ENCODE assay signal across 20 mouse cellular contexts in the genomic region with DNA sequence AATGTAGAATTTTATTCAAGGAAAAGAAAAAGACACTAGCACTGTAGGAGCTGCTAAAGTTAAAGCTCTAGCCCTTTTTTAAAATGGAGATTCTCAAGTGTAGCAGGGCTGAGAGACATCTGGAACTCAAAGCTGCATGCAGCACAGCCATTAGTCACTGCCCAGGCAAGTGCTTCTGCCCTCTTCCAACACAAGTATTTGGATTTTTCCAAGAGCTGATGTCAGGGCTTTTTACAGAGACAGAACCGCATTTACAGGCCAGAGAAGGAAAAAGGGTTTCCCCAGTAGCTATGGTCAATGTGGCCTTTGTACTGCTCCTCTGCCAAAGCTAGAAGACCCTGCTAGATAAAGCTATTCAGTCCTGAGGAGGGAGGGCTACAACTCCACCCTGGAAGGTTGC. TPM values are rescaled to one million over a fixed set of nuclear protein-coding genes. Genes with fewer than 3 reads are reported as not detected.
DNase-seq lines count a peak whose midpoint lies in the region; ATAC-seq and TF ChIP-seq lines count a peak whose summit lies in the region.
"Had no signal": no experiment of that assay in that cellular context is flagged by ENCODE, and none has a peak within 500 bp of the region (broad histone marks: within the 10 kb centered on the region; RNA-seq: fewer than 3 reads in every experiment).

No protein-coding gene starts in this region.

- WGBS in embryonic facial prominence, embryonic 15.5 days, result 35% methylated on average over 1 of the region's 1 CpGs
- 47% methylated on average over 1 of the region's 1 CpGs for WGBS in embryonic facial prominence, embryonic 10.5 days
- WGBS in hindbrain, embryonic 15.5 days, result 52% methylated on average over 1 of the region's 1 CpGs
- 80% methylated on average over 1 of the region's 1 CpGs for WGBS in hindbrain, embryonic 13.5 days
- 48% methylated on average over 1 of the region's 1 CpGs for WGBS in lung, postnatal 0 days

- TF ChIP-seq POLR2A in embryonic fibroblast, embryonic 13.5 days (IDR thresholded peaks at IDR 0.05; ENCODE audit: low read depth, low read length), result no peak

- peak overlapping the region; percentile 48; the same call in 1 of the 2 replicates for H3K27ac ChIP-seq in embryonic facial prominence, embryonic 15.5 days (replicated peaks)
- no peak overlapping the region for H3K27ac ChIP-seq in embryonic facial prominence, embryonic 10.5 days (replicated peaks)
- H3K27ac ChIP-seq in hindbrain, embryonic 15.5 days (replicated peaks), result 0 out of 2 replicates have a peak overlapping the region, but pooled peaks have one; percentile 31
- H3K27ac ChIP-seq in hindbrain, embryonic 13.5 days, result no peak overlapping the region; the same call in 1 of the 2 replicates
- no peak overlapping the region for H3K27ac ChIP-seq in lung, postnatal 0 days (ENCODE audit: low read length)
- peak overlapping the region; percentile 87 for H3K27ac ChIP-seq in embryonic fibroblast, embryonic 13.5 days (ENCODE audit: insufficient read depth, low read length)
- H3K27ac ChIP-seq: embryonic facial prominence, embryonic 13.5 days had no signal

- H3K36me3 ChIP-seq in embryonic facial prominence, embryonic 15.5 days, result no peaks in the 10 kb centered on the region
- no peaks in the 10 kb centered on the region for H3K36me3 ChIP-seq in embryonic facial prominence, embryonic 10.5 days (replicated peaks)
- H3K36me3 ChIP-seq in hindbrain, embryonic 15.5 days, result no peaks in the 10 kb centered on the region
- no peaks in the 10 kb centered on the region for H3K36me3 ChIP-seq in hindbrain, embryonic 13.5 days
- no peaks in the 10 kb centered on the region for H3K36me3 ChIP-seq in lung, postnatal 0 days (ENCODE audit: insufficient read depth, low read length)
- H3K36me3 ChIP-seq: embryonic facial prominence, embryonic 13.5 days had no signal

- H3K9ac ChIP-seq in embryonic facial prominence, embryonic 15.5 days, result no peak overlapping the region
- no peak overlapping the region for H3K9ac ChIP-seq in hindbrain, embryonic 15.5 days
- no peak overlapping the region for H3K9ac ChIP-seq in hindbrain, embryonic 13.5 days
- no peak overlapping the region for H3K9ac ChIP-seq in lung, postnatal 0 days (replicated peaks; ENCODE audit: low read depth)
- H3K9ac ChIP-seq: embryonic facial prominence, embryonic 13.5 days; forebrain, embryonic 13.5 days; lung, embryonic 14.5 days had no signal

- no peak overlapping the region for H3K4me2 ChIP-seq in embryonic facial prominence, embryonic 15.5 days (replicated peaks)
- no peak overlapping the region for H3K4me2 ChIP-seq in hindbrain, embryonic 15.5 days
- no peak overlapping the region for H3K4me2 ChIP-seq in hindbrain, embryonic 13.5 days
- H3K4me2 ChIP-seq in lung, postnatal 0 days (replicated peaks; ENCODE audit: low read depth, low read length), result no peak overlapping the region
- H3K4me2 ChIP-seq: embryonic facial prominence, embryonic 13.5 days; forebrain, embryonic 13.5 days; liver, embryonic 11.5 days; lung, embryonic 14.5 days had no signal

- no peak overlapping the region for H3K4me3 ChIP-seq in embryonic facial prominence, embryonic 15.5 days (replicated peaks)
- no peak overlapping the region for H3K4me3 ChIP-seq in embryonic facial prominence, embryonic 10.5 days
- H3K4me3 ChIP-seq in hindbrain, embryonic 15.5 days, result no peak overlapping the region
- no peak overlapping the region for H3K4me3 ChIP-seq in hindbrain, embryonic 13.5 days
- H3K4me3 ChIP-seq in lung, postnatal 0 days (ENCODE audit: low read depth, low read length), result no peak overlapping the region
- H3K4me3 ChIP-seq in embryonic fibroblast, embryonic 13.5 days (ENCODE audit: insufficient read depth, low read length), result no peak overlapping the region
- H3K4me3 ChIP-seq: embryonic facial prominence, embryonic 13.5 days; forebrain, embryonic 13.5 days had no signal

- no peak for TF ChIP-seq CTCF in lung, postnatal 0 days (IDR thresholded peaks at IDR 0.05)
- TF ChIP-seq CTCF in embryonic fibroblast, embryonic 13.5 days (IDR thresholded peaks at IDR 0.05; ENCODE audit: borderline replicate concordance, insufficient read depth, low read length), result no peak

- no peak for ATAC-seq in embryonic facial prominence, embryonic 15.5 days (ENCODE audit: insufficient number of reproducible peaks, low FRiP score, low TSS enrichment, low read depth)
- ATAC-seq in hindbrain, embryonic 15.5 days (ENCODE audit: low FRiP score, low read depth), result no peak
- ATAC-seq in hindbrain, embryonic 13.5 days (ENCODE audit: low FRiP score), result no peak
- 0 out of 2 replicates have a peak, but pooled peaks have one; percentile 32 for ATAC-seq in lung, postnatal 0 days
- ATAC-seq: forebrain, embryonic 13.5 days had no signal

- H3K9me3 ChIP-seq in embryonic facial prominence, embryonic 15.5 days (replicated peaks), result no peaks in the 10 kb centered on the region
- H3K9me3 ChIP-seq in embryonic facial prominence, embryonic 10.5 days, result no peaks in the 10 kb centered on the region
- no peaks in the 10 kb centered on the region for H3K9me3 ChIP-seq in hindbrain, embryonic 15.5 days
- no peaks in the 10 kb centered on the region for H3K9me3 ChIP-seq in hindbrain, embryonic 13.5 days
- H3K9me3 ChIP-seq in lung, postnatal 0 days (ENCODE audit: low read length), result no peaks in the 10 kb centered on the region
- H3K9me3 ChIP-seq: embryonic facial prominence, embryonic 13.5 days; forebrain, embryonic 13.5 days had no signal

- peaks cover 17% of the 10 kb centered on the region for H3K4me1 ChIP-seq in embryonic facial prominence, embryonic 15.5 days
- peaks cover 5% of the 10 kb centered on the region; the same call in 1 of the 2 replicates for H3K4me1 ChIP-seq in embryonic facial prominence, embryonic 10.5 days
- peaks cover 17% of the 10 kb centered on the region; the same call in 1 of the 2 replicates for H3K4me1 ChIP-seq in hindbrain, embryonic 15.5 days (replicated peaks)
- H3K4me1 ChIP-seq in hindbrain, embryonic 13.5 days (replicated peaks), result peaks cover 10% of the 10 kb centered on the region
- H3K4me1 ChIP-seq in lung, postnatal 0 days (ENCODE audit: insufficient read depth, low read depth, low read length), result 0 out of 2 replicates have a peak, but pooled peaks cover 2% of the 10 kb centered on the region
- peaks cover 2% of the 10 kb centered on the region; the same call in 1 of the 2 replicates for H3K4me1 ChIP-seq in embryonic fibroblast, embryonic 13.5 days (ENCODE audit: control insufficient read depth, insufficient read depth, low read length)

- no peak for DNase-seq in embryonic facial prominence, embryonic 10.5 days (ENCODE audit: low spot score)
- no peak for DNase-seq in lung, postnatal 0 days (ENCODE audit: low spot score)
- no peak for DNase-seq in lung, postnatal 36 days
- no peak for DNase-seq in adrenal gland, postnatal 4 days (ENCODE audit: low spot score in 2 of 2)
- DNase-seq: cerebellum, adult 11 months; kidney, adult 9 months; kidney, postnatal 4 days; lung, embryonic 14.5 days; retina, postnatal 1 day; spleen, adult 18-20 months; thymus, postnatal 4 days had no signal

- no peak for TF ChIP-seq EP300 in lung, postnatal 0 days (IDR thresholded peaks at IDR 0.05)

- no peaks in the 10 kb centered on the region for H3K27me3 ChIP-seq in embryonic facial prominence, embryonic 15.5 days
- no peaks in the 10 kb centered on the region for H3K27me3 ChIP-seq in embryonic facial prominence, embryonic 10.5 days (replicated peaks; ENCODE audit: low read depth, poor library complexity, severe bottlenecking)
- H3K27me3 ChIP-seq in hindbrain, embryonic 15.5 days, result no peaks in the 10 kb centered on the region
- no peaks in the 10 kb centered on the region for H3K27me3 ChIP-seq in hindbrain, embryonic 13.5 days
- no peaks in the 10 kb centered on the region for H3K27me3 ChIP-seq in lung, postnatal 0 days (replicated peaks; ENCODE audit: insufficient read depth, low read length)
- H3K27me3 ChIP-seq: embryonic facial prominence, embryonic 13.5 days; forebrain, embryonic 13.5 days had no signal

RNA-seq across cellular contexts. Expression of a gene that starts 45.5 kb away (rescaled TPM):
- 12.2 and 14.3 TPM in 2 replicates for polyA plus RNA-seq in embryonic facial prominence, embryonic 15.5 days (2015; fragmentation: Nextera tagmentation; extraction: Ambion mirVana)
- polyA plus RNA-seq in embryonic facial prominence, embryonic 10.5 days (2016; fragmentation: Nextera tagmentation; extraction: Ambion mirVana), result 9.1 and 9.3 TPM in 2 replicates
- 18.5 and 20.3 TPM in 2 replicates for polyA plus RNA-seq in hindbrain, embryonic 15.5 days (2015; fragmentation: Nextera tagmentation; extraction: Ambion mirVana)
- polyA plus RNA-seq in hindbrain, embryonic 13.5 days (2015; fragmentation: Nextera tagmentation; extraction: Ambion mirVana), result 19.8 and 23.6 TPM in 2 replicates
- 13.9 and 17.2 TPM in 2 replicates for polyA plus RNA-seq in lung, postnatal 0 days (2015; fragmentation: Nextera tagmentation; extraction: Ambion mirVana)
- 56.1 and 56.6 TPM in 2 replicates for polyA plus RNA-seq in embryonic fibroblast, embryonic 13.5 days (2011; ENCODE audit: insufficient read length, low read depth, missing spikeins)
- 100 to 1,000 TPM in 1 of 2 experiments, 10 to 100 TPM in 1; 98.7 to 111 TPM for total RNA-seq in adrenal gland, postnatal 4 days (2021)

RNA-seq across cellular contexts. Expression of a gene that starts 54.8 kb away (rescaled TPM):
- polyA plus RNA-seq in embryonic facial prominence, embryonic 15.5 days (2015; fragmentation: Nextera tagmentation; extraction: Ambion mirVana), result 5.7 TPM in 2 replicates
- polyA plus RNA-seq in embryonic facial prominence, embryonic 10.5 days (2016; fragmentation: Nextera tagmentation; extraction: Ambion mirVana), result 11.8 and 12.0 TPM in 2 replicates
- polyA plus RNA-seq in hindbrain, embryonic 15.5 days (2015; fragmentation: Nextera tagmentation; extraction: Ambion mirVana), result 7.2 and 10.0 TPM in 2 replicates
- polyA plus RNA-seq in hindbrain, embryonic 13.5 days (2015; fragmentation: Nextera tagmentation; extraction: Ambion mirVana), result 11.0 and 11.5 TPM in 2 replicates
- polyA plus RNA-seq in lung, postnatal 0 days (2015; fragmentation: Nextera tagmentation; extraction: Ambion mirVana), result 2.8 and 3.5 TPM in 2 replicates
- polyA plus RNA-seq in embryonic fibroblast, embryonic 13.5 days (2011; ENCODE audit: insufficient read length, low read depth, missing spikeins), result 5.5 and 6.6 TPM in 2 replicates
- total RNA-seq in adrenal gland, postnatal 4 days (2021), result 1 to 10 TPM; 6.5 to 8.6 TPM
- total RNA-seq: megakaryocyte progenitor cell, adult 5-6 weeks; neutrophil, adult 5-6 weeks had no signal

Comparison
In these comparisons a context has a peak if more than half of its experiments do, and no peak if none do; other contexts are left out.
1. H3K27ac ChIP-seq: peak in embryonic facial prominence, embryonic 15.5 days (single experiment), hindbrain, embryonic 15.5 days (single experiment) and embryonic fibroblast, embryonic 13.5 days (single experiment); none in embryonic facial prominence, embryonic 10.5 days (single experiment), hindbrain, embryonic 13.5 days (single experiment) and lung, postnatal 0 days (single experiment).